Mouse (Mus musculus): ENCODE data around the gene Cyp46a1.

DNA sequence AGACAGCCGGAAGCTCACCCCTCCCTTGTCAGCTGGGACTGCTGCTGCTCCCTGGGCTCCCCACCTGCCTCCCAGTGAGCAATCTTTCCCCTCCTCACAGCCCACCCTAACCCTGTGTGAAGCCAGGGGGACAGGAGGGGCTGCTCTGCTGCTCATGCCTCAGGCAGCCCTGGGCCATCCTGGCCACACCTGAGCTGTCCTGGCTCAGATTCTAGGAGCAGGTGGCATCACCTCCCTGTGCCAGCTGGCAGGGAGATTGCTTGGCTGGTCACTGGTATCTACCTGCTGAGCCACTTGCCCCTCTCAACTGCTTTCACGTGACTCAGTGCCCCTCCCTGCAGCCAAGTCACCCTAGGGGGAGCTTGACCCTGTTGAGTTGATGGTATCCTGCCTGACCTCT, 20.1 kb downstream of the Cyp46a1 start:
- no peak for TF ChIP-seq POLR2A (IDR thresholded peaks at IDR 0.05; ENCODE audit: low read depth, low read length)
- no peak for TF ChIP-seq CTCF (IDR thresholded peaks at IDR 0.05; ENCODE audit: borderline replicate concordance, insufficient read depth, low read length)

All from embryonic fibroblast, embryonic 13.5 days (primary cell).